Mouse (Mus musculus) frontal cortex, adult 2 months (tissue): Measurements from ENCODE around the gene Zbtb9. TPM values are rescaled to one million over a fixed set of nuclear protein-coding genes. Genes with fewer than 3 reads are reported as not detected.
"Not testable (repeated sequence)": the region's sequence is repeated elsewhere in the genome, so short reads cannot be mapped to it uniquely, and the experiment has no call there.

Experiments
- DNase-seq, 2 experiments: peaks; one replicate each; pipeline ENCODE4 v3.0.0; 2022; ENCODE audit warnings: low spot score in 1 of 2; ENCODE audit errors: extremely low spot score in 1 of 2
- polyA plus RNA-seq: library from polyadenylated mRNA; depleted of rRNA; stranded (reverse); fragments of >200 nt; gene quantifications from 2 replicates; pipeline ENCODE4 v1.2.3, GENCODE M21; 2012

Zbtb9 gene
- polyA plus RNA-seq, 1 experiment, result 16.7 TPM

DNA sequence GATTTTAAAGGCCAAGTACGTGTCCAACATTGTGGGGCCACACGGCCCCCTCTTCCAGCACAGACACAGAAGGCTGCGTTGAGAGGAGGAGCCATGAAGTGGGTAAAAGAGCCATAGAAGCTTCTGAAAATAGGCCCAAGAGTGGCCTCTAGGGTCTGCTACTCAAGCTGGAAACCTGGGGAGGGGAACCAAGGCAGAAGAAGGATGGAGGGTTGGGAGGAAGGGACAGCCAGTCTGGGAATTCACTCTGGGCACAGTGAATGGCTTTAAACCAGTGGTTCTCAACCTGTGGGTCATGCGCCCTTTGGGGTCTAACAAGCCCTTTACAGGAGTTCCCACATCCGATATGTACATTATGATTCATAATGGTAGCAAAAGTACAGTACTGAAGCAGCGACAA lies 3.7 kb upstream of the Zbtb9 start:
- DNase-seq, result no peak

DNA sequence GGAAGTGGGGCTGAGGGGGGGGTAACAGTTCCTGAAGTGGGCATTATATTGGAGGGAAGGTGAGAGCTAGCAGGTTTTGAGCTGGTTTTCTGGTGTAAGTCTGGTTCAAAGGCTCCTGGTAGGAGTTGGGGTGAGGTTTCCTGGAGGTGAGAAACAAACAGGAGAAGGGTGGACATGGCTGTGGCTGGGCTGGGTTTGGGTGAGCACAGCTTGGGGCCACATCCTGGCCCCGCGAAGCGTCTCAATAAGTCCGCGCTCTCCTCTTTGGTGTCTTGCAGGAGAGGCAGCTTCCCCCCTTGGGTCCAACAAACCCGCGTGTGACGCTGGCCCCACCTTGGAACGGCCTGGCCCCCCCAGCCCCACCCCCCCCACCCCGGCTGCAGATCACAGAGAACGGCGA lies 2.7 kb upstream of the Zbtb9 start:
- no peak for DNase-seq

DNA sequence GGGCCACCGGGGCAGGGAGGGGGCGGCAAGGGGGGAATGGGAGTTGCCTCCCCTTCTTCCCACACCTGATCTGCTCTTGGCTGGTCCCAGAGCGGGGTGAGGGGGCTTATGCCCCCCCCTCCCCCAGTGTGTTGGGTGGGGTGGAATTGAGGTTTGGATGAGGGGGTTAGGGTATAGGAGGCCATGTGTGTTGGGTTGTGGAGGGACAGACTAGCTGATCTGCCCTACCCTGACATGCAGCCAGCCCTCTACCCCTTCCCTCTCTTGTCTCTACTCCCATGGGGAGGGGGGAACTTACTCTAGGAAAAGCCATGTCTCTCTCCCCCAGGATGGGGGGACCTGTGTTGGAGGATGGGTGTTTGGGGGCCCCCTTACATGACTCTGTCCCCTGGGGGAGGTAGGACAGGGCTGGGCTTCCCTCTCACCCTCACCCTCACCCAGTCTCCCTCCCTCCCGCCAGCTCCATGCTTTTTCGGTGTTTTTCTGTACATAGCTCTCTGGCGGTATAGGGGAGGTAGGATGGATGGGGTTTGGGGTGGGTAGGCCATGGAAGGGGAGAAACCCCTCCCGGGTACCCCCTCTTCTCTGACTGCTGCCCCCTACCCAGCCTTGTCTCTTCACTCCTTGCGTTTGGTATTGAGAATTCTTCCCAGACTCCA lies 1.6 kb upstream of the Zbtb9 start:
- DNase-seq, result no peak

DNA sequence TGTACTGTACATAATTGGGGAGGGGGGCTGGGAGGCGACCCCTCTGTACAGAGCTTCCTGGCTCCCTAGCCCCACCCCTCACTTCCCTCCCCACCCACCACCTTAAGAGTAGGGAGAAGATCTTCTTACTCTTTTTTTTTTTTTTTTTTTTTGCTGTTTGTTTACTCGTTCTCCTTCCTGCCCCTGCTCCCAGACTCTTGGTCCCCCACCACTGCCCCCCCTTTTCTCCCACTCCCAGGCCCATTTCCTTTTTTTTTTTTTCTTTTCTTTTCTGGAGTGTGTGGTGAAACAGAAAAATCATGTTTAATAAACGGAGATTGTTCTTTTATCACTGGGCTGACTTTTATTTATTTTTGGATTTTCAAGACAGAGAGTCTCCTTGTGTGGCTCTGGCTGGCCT lies 860 bp upstream of the Zbtb9 start:
- DNase-seq, result no peak

DNA sequence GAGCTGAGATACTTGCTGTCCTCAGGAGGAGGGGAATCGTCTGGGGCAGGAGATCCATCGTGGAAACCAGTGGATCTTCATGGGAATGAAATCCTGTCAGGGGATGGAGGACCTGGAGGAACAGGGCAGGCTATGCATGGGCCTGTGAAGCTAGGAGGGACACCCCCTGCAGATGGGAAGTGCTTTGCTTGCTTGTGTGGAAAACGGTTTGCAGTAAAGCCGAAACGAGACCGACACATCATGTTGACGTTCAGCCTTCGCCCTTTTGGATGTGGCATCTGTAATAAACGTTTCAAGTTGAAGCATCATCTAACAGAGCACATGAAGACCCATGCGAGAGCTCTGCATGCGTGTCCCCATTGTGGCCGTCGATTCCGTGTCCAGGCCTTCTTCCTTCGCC lies 1.6 kb downstream of the Zbtb9 start:
- no peak for DNase-seq

DNA sequence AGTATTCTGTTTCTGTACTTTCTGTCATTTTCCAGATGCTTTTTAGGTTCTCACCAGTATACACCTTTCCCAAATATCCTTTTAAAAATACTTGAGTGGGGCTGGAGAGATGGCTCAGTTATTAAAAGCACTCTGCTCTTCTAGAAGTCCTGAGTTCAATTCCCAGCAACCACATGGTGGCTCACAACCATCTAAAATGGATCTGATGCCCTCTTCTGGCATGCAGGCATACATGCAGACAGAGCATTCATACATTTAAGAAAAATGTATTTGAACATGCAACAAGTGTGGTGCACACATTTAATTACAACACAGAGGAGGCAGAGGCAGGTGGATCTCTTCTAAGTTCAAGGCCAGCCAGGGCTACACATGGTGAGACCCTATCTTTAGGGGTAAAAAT lies 2.4 kb downstream of the Zbtb9 start:
- DNase-seq, result no peak

DNA sequence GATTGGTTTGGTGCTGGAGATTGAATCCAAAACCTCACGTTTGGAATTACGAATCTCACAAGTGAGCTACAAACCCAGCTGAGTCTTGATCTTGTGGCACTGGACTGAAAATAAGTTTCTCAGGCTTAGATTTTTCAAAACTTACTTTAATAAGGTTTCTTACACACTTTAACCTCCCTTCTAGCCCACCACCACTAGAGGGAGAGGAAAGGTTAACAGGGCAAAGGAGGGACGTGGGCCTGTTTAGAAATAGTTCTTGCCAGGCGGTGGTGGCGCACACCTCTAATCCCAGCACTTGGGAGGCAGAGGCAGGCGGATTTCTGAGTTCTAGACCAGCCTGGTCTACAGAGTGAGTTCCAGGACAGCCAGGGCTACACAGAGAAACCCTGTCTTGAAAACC lies 4.4 kb downstream of the Zbtb9 start:
- not testable (repeated sequence) for DNase-seq

DNA sequence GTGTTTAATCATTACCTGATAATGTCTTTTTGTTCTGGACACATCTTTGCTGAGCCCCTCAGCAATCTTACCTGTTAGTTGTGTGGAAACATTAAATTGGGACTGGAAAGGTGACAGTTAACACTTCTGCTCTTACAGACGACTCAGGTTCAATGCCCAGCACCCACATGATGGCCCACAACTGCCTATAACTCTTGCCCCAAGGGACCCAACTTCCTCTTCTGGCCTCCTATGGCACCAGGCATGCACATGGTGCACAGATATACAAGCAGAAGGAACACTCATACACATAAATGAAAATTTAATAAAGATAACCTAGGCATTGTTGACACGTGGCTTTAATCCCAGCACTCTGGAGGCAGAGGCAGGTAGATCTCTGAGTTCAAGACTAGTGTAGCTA lies 6.5 kb downstream of the Zbtb9 start:
- no peak for DNase-seq

DNA sequence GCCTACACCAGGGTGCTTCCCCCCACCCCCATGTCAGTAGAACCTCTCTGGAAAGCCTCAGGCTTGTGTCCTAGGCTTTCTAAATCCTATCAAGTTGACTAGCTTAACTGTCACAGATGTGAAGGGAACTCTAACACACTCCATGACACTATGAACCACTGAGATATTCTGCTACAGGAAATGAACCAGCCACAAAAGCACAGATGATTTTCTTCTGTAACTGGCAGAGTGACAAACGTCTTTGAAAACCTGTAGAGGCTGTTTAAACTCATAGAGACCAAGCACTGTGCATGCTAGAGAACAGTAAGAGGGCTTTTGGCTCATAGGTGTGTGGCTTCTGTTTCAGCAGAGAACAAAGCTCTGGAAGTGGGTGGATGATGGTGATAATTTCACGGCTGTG lies 8.1 kb downstream of the Zbtb9 start:
- no peak for DNase-seq

DNA sequence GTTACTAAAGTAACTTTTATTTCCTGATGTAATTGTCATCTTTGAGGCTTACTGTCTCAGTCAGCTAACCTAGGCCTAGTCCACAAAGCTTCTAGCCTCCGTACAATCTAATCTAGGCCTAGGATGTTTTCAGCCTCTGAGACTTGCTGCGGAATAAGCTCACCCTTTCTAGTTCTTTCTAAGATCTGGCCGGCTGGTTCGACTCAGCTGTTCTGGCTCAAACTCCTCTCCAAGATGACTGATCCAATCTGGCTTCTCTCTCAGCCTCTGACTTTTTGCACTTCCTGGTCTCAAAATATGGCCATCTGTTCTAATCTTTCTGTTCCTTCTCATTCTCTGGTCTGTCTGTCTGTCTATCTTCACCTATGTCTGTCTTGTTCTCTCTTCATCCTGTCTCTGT lies 10.4 kb downstream of the Zbtb9 start:
- DNase-seq, result no peak

DNA sequence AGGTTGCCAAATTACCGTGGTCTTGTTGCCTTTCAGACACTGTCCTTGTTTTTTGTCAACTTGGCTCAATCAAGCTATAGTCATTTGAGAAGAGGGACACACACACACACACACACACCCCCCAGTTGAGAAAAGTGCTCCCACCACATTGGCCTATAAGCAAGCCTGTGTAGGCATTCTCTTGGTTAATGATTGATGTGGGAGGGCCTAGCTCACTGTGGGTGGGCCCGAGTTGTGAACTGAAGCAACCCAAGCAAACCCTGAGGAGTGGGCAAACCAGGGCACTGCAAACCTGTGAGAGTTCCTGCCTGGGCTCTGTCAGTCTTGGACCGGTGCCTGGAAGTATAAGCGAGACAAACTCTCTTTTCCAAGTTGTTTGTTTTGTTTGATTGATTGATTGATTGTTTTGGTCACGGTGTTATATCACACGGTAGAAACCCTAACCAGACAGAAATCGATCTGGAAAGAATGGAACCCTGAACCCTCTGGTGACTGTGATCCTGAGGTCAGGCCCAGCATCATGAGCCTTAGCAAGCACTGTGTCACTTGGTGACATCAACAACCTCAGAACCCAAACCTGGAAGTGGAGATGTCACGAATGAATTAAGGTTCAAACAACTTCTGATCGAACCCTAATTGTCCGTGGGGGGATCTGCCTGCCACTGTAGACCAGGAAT lies 12.7 kb downstream of the Zbtb9 start:
- DNase-seq, result no peak

DNA sequence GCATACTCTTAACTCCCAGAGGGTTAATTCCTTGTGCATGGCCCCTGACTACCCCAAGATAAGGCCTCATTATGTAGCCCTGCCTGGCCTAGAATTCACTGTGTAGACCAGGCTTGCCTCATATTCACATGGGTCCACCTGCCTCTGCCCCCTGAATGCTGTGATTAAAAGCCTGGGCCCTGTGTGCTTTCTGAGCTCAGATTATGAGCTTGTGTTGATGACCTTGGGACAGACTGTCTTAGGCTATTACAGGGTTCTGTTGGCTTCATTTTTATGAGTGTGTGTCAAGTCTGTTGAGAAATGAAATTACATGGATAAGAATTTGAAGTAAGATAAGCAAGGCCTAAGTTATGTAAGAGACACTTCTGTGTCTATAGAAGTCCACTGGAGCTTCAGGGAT lies 17.6 kb downstream of the Zbtb9 start:
- no peak for DNase-seq

DNA sequence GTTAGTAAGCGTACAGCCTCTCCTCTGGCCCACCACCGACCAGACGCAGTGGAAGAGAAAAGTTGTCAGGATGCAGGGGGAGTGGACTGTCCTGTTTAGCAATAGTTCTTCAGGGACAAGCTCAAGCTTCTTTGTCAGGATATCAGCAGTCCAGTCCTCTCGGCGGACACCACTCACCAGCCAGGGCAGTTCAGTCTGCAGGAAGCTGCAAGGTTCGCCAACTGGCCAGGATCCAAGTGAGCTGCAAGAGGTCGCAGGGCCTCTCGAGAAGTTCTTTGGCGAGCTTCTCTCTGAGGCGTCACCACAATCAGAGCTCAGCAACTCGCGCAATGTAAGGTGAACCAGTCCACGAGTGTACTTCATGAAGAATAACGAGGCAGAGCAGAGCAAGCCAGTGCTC lies 21.4 kb downstream of the Zbtb9 start:
- DNase-seq, result no peak

DNA sequence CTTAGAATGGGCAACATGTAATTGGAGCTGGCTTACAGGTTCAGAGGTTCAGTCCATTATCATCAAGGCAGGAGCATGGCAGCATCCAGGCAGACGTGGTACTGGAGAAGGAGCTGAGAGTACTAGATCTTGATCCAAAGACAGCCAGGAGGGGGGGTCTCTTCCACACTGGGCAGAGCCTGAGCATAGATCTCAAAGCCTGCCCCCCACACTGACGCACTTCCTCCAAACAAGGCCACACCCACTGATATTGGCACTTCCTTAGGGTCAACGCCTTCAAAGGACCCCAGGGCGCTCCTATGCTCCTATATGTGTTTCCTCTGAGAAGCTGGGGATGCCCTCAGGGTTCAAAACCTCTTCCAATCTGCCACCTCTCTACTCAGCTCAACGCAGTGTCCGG lies 22.0 kb downstream of the Zbtb9 start:
- DNase-seq, result no peak

DNA sequence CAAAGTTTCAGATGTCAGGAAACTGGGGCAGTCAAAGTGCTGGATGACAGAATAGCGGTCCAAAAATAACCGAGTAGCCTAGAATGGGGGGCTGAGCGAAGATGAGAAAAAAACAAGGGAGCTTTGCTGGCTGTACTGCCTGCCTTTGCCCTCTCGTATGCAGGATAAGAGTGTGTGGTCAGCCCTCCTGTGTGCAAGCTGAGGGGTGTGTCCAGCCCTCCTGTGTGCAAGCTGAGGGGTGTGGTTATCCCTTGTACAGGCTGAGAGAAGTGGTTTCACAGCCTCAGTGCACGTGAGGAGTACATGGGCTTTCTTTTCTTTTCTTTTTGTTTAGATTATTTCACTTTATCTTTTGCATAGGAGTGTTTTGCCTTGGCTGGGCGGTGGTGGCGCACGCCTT lies 22.6 kb downstream of the Zbtb9 start:
- DNase-seq, result no peak

DNA sequence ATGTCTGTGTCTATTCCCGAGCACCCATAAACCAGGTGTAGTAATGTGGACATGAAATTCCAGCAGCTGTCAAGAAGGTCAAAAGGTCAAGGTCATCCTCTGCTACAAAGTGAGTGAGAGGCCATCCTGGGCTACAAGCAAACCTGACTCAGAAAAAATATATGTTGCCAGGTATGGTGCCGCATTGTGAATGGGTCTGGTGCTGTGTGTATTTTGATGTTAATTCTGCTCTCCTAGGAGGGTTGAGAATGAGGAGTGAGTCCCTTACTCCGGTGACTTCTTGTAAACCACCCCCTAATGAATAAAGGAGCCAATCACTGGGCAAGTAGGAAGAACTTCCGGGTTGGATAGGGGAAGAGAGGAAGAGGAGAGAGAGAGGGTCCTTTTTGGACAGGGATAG lies 24.7 kb downstream of the Zbtb9 start:
- no peak for DNase-seq

DNA sequence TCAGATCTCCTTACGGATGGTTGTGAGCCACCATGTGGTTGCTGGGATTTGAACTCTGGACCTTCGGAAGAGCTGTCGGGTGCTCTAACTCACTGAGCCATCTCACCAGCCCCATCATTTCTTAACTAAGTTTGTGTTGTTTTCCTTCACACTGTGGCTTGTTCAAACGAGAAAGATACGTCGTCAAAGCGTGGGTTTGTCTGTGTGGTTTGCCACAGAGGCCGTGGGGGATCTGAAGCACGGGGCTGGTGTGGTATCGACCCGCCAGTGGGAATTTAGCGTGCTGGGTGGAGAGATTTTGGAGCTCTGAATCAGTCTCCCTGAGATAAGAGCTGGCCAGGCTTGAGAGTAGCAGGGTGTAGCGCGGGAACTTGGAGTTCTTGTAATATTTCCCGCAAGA lies 25.3 kb downstream of the Zbtb9 start:
- no peak for DNase-seq

DNA sequence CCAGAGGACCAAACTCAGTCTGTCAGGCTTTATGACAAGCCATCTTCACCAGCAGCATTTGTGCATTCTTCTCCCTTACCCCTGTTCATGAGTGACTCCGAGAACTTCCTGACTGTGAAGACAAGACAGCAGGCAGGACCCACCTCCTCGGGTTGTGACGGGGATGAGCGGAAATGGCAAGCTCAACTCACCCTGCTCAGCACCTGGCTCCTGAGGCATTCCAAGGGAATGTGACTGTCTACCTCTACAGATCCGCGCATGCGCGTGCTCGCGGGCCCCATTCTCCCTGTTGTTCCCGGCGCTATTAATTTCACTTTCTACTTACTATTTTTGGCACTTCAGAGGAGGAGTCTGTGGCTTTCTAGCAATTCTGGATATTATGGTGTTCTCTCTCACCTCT lies 27.0 kb downstream of the Zbtb9 start:
- peak in 1 of 2 experiments; percentile 60 for DNase-seq

DNA sequence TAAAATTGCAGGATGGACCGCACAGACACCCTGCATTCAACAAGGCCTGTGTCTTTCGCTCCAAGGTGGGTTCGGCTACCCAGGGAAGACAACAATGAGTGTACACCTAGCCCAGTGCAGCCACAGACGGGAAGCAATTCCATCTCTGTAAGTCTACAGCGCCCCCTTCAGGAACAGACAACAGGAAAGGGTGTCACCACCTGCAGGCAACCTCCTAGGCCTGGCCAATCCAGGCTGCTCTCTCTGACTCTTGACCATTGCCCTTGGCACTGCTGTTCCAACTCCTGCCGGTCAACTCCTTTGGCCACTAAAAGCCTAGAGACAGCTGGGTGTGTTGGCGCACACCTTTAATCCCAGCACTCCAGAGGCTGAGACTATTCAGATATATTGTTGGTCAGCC lies 28.2 kb downstream of the Zbtb9 start:
- no peak for DNase-seq

DNA sequence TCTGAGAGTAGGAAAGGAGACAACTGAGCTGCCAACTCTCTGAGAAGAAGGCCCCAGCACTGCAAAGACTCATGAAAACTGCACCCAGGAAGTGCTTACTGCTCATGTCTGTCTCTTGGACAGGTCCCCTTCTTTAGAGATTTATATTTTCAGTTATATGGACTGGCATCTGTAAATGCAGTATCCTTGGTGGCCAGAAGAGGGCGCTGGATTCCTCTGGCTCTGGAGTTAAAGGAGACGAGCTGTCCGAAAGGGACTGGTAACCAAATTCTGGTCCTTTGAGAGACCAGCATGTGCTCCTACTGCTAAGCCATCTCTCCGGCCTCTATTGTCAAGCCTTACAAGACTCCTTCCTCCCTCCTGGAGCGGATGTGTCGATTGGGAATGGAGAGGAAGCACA lies 28.9 kb downstream of the Zbtb9 start:
- no peak for DNase-seq

DNA sequence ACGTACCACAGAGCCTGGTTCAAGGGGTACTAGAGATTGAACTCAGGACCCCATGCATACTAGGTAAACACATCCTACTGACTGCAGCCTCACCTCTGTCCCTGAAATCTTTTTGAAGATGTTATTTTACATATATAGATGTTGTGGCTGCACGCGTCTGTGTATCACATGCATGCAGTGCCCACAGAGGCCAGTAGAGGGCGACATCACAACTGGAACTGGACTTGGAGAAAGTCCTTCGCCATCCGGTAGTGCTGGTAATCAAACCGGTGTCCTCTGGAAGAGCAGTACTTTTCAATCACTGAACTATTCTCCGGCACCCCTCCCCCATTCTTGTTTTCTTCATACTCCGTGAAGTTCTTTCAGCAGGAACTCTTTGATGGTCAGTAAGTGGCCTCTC lies 31.5 kb downstream of the Zbtb9 start:
- peak in 1 of 2 experiments; percentile 60 for DNase-seq

DNA sequence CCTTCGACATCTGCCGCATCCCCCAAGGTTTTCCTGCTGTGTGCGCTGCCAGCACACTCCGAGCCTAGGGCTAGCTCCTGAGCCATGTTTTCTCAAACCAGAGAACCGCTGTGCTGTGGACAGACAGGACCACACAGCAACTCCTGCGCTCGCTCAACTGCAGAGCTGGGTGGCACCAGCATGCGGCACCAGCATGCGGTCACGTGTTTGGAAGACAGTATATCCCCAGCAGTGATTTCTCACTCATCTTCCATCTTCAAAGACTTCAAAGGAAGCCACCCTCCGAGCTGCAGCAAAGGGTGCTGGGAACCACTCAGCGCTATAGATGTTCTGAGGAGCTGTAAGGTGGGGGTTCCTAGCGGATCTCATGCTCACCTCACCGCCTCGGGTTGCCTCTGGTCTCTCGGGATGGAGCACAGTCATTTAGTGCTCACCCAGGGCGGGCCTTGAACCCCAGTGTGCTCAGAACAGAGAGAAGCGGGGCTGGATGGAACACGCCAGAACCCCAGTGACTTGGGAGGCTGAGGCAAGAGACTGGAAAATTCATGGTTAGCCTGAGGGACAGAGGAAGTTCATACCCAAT lies 32.0 kb downstream of the Zbtb9 start:
- no peak for DNase-seq
